Mouse (Mus musculus): Measurements from ENCODE around the gene Tmc4.

Gene Tmc4

GRCm38 (mm10) chr7:3692987-3693808 lies 15.8 kb upstream of the Tmc4 start, which contains the start of gene Mboat7:
Mboat7 (minus strand) TSS chr7:3693523.
- DNase-seq (ENCODE audit: extremely low read depth, low read depth, low spot score), result peak; percentile 96

GRCm38 (mm10) chr7:3692382-3692986 lies 15.1 kb upstream of the Tmc4 start, which contains the start of gene Tsen34:
Tsen34 (plus strand) TSS chr7:3692863.
- no peak for DNase-seq (ENCODE audit: extremely low read depth, low read depth, low spot score)

GRCm38 (mm10) chr7:3691919-3692318 lies 14.6 kb upstream of the Tmc4 start:
- DNase-seq (ENCODE audit: extremely low read depth, low read depth, low spot score), result no peak

GRCm38 (mm10) chr7:3685400-3686187 lies 8.2 kb upstream of the Tmc4 start:
- no peak for DNase-seq (ENCODE audit: extremely low read depth, low read depth, low spot score)

GRCm38 (mm10) chr7:3684698-3685097 lies 7.3 kb upstream of the Tmc4 start:
- DNase-seq (ENCODE audit: extremely low read depth, low read depth, low spot score), result no peak

GRCm38 (mm10) chr7:3683908-3684550 lies 6.7 kb upstream of the Tmc4 start:
- DNase-seq (ENCODE audit: extremely low read depth, low read depth, low spot score), result no peak

- no peak for DNase-seq (ENCODE audit: extremely low read depth, low read depth, low spot score)
These were observed 982 bp downstream of the Tmc4 start for GRCm38 (mm10) chr7:3676371-3676770.

- no peak for DNase-seq (ENCODE audit: extremely low read depth, low read depth, low spot score)
These were observed 2.2 kb downstream of the Tmc4 start for GRCm38 (mm10) chr7:3675228-3675548.

GRCm38 (mm10) chr7:3674507-3675227 lies 2.7 kb downstream of the Tmc4 start:
- DNase-seq (ENCODE audit: extremely low read depth, low read depth, low spot score), result no peak

GRCm38 (mm10) chr7:3666921-3667391 lies 10.4 kb downstream of the Tmc4 start:
- no peak for DNase-seq (ENCODE audit: extremely low read depth, low read depth, low spot score)

GRCm38 (mm10) chr7:3665215-3666114 lies 11.9 kb downstream of the Tmc4 start, which contains the start of gene Leng1:
Leng1 (minus strand) TSS chr7:3665840.
- DNase-seq (ENCODE audit: extremely low read depth, low read depth, low spot score), result peak; percentile 97

- no peak for DNase-seq (ENCODE audit: extremely low read depth, low read depth, low spot score)
These were observed 12.7 kb downstream of the Tmc4 start for GRCm38 (mm10) chr7:3664524-3665214.

- DNase-seq (ENCODE audit: extremely low read depth, low read depth, low spot score), result no peak
These were observed 18.8 kb downstream of the Tmc4 start for GRCm38 (mm10) chr7:3658578-3658977.

GRCm38 (mm10) chr7:3656966-3657365 lies 20.4 kb downstream of the Tmc4 start:
- DNase-seq (ENCODE audit: extremely low read depth, low read depth, low spot score), result no peak

GRCm38 (mm10) chr7:3646641-3647040 lies 30.7 kb downstream of the Tmc4 start:
- no peak for DNase-seq (ENCODE audit: extremely low read depth, low read depth, low spot score)

GRCm38 (mm10) chr7:3646188-3646587 lies 31.2 kb downstream of the Tmc4 start:
- no peak for DNase-seq (ENCODE audit: extremely low read depth, low read depth, low spot score)

- DNase-seq (ENCODE audit: extremely low read depth, low read depth, low spot score), result no peak
These were observed 31.8 kb downstream of the Tmc4 start for GRCm38 (mm10) chr7:3645488-3646025.

GRCm38 (mm10) chr7:3644672-3645487 lies 32.5 kb downstream of the Tmc4 start, which contains the start of gene Cnot3:
Cnot3 (plus strand) TSS chr7:3645268.
- peak; percentile 99 for DNase-seq (ENCODE audit: extremely low read depth, low read depth, low spot score)

All from fat pad, adult 2 months (tissue).